Mouse (Mus musculus) megakaryocyte, adult 5-6 weeks (primary cell): ENCODE data around the gene Urb2. TPM values are rescaled to one million over a fixed set of nuclear protein-coding genes. Genes with fewer than 3 reads are reported as not detected.

Source experiments
- ATAC-seq: 2 replicates; pipeline ENCODE4 v1.8.0; 2016; ENCODE audit warnings: mild to moderate bottlenecking, inconsistent platforms; ENCODE audit not compliant: poor library complexity, severe bottlenecking
- total RNA-seq, 2 experiments: library from RNA; stranded (forward) in 1 of 2; stranded (reverse) in 1 of 2; fragments of 153-499, 151-499 nt in 1 of 2; fragments of 221-1000, 200-1000 nt in 1 of 2; gene quantifications; 2 replicates each; pipeline versions ENCODE4 v1.2.3 to v1.2.4; 2015 to 2017

Gene Urb2
- 5.5 and 6.6 TPM in 2 replicates for total RNA-seq (2015)
- total RNA-seq (2017) = 4.2 and 5.4 TPM in 2 replicates

- ATAC-seq = peak; percentile 91
Observed at GRCm38 (mm10) chr8:124021237-124022227, at the start of gene Urb2, which contains the start of gene Taf5l. Urb2 (plus strand) TSS chr8:124021508. Taf5l (minus strand) TSS chr8:124021397.

- ATAC-seq = no peak
Observed at GRCm38 (mm10) chr8:123973495-123973894, 47.8 kb upstream of the Urb2 start.

GRCm38 (mm10) chr8:123977499-123977898 is 43.8 kb upstream of the Urb2 start:
- ATAC-seq = no peak

- ATAC-seq = no peak
Observed at GRCm38 (mm10) chr8:123978166-123978838, 43.0 kb upstream of the Urb2 start.

GRCm38 (mm10) chr8:123978926-123979325 is 42.4 kb upstream of the Urb2 start:
- no peak for ATAC-seq

- no peak for ATAC-seq
Observed at GRCm38 (mm10) chr8:123980239-123980638, 41.1 kb upstream of the Urb2 start.

- ATAC-seq = no peak
Observed at GRCm38 (mm10) chr8:123981674-123982073, 39.6 kb upstream of the Urb2 start.

- no peak for ATAC-seq
Observed at GRCm38 (mm10) chr8:123982291-123982793, 39.0 kb upstream of the Urb2 start.

- peak; percentile 90 for ATAC-seq
Observed at GRCm38 (mm10) chr8:123982826-123983400, 38.4 kb upstream of the Urb2 start, which contains the start of gene Abcb10. Abcb10 (minus strand) TSS chr8:123983122.

- peak; percentile 51; the same call in 1 of the 2 replicates for ATAC-seq
Observed at GRCm38 (mm10) chr8:123988605-123989038, 32.7 kb upstream of the Urb2 start.

GRCm38 (mm10) chr8:123989128-123989527 is 32.2 kb upstream of the Urb2 start:
- no peak for ATAC-seq

GRCm38 (mm10) chr8:123990277-123991049 is 30.8 kb upstream of the Urb2 start:
- no peak for ATAC-seq

GRCm38 (mm10) chr8:123992587-123992986 is 28.7 kb upstream of the Urb2 start:
- peak; percentile 21; the same call in 1 of the 2 replicates for ATAC-seq

GRCm38 (mm10) chr8:123993597-123993996 is 27.7 kb upstream of the Urb2 start:
- ATAC-seq = no peak

GRCm38 (mm10) chr8:123993997-123994396 is 27.3 kb upstream of the Urb2 start:
- no peak for ATAC-seq

GRCm38 (mm10) chr8:123999568-123999967 is 21.7 kb upstream of the Urb2 start:
- no peak for ATAC-seq

- ATAC-seq = no peak
Observed at GRCm38 (mm10) chr8:124002546-124003108, 18.7 kb upstream of the Urb2 start.

- ATAC-seq = no peak
Observed at GRCm38 (mm10) chr8:124007829-124008228, 13.5 kb upstream of the Urb2 start.

- no peak for ATAC-seq
Observed at GRCm38 (mm10) chr8:124011580-124011979, 9.7 kb upstream of the Urb2 start.
